8 mouse cellular contexts compared by ENCODE assay signal in genomic region chr4:45819208-45819931, GRCm38 (mm10). TPM values are rescaled to one million over a fixed set of nuclear protein-coding genes. Genes with fewer than 3 reads are reported as not detected.
A peak's percentile ranks its signal among the peaks of the same experiment; 100 is the strongest.
DNase-seq lines count a peak whose midpoint lies in the region; ATAC-seq and TF ChIP-seq lines count a peak whose summit lies in the region.

No protein-coding gene starts in this region.

- H3K4me1 ChIP-seq in kidney, adult 2 months (ENCODE audit: control insufficient read depth, insufficient read depth, low read length) = no peaks in the 10 kb centered on the region
- H3K4me1 ChIP-seq in embryonic facial prominence, embryonic 10.5 days = peaks cover 64% of the 10 kb centered on the region
- peaks cover 42 to 55% of the 10 kb centered on the region in 2 experiments for H3K4me1 ChIP-seq in heart, embryonic 14.5 days (ENCODE audit: control insufficient read depth in 2 of 2, insufficient read depth in 2 of 2, low read length in 2 of 2)

- H3K27me3 ChIP-seq in kidney, adult 2 months (replicated peaks; ENCODE audit: control insufficient read depth, insufficient read depth, low read length) = no peaks in the 10 kb centered on the region
- peaks cover 42% of the 10 kb centered on the region for H3K27me3 ChIP-seq in embryonic facial prominence, embryonic 10.5 days (replicated peaks; ENCODE audit: low read depth, poor library complexity, severe bottlenecking)
- peaks cover 16% of the 10 kb centered on the region; the same call in 1 of the 2 replicates for H3K27me3 ChIP-seq in heart, embryonic 14.5 days (ENCODE audit: control insufficient read depth, insufficient read depth, low read length)

- no peaks in the 10 kb centered on the region for H3K36me3 ChIP-seq in kidney, adult 2 months (ENCODE audit: control insufficient read depth, insufficient read depth, low read length)
- H3K36me3 ChIP-seq in embryonic facial prominence, embryonic 10.5 days (replicated peaks) = no peaks in the 10 kb centered on the region
- H3K36me3 ChIP-seq in heart, embryonic 14.5 days (ENCODE audit: control insufficient read depth, insufficient read depth, low read length) = no peaks in the 10 kb centered on the region

- H3K9ac ChIP-seq in heart, embryonic 14.5 days (ENCODE audit: low read length) = peak overlapping the region; percentile 54

- intact Hi-C loops in left cerebral cortex, postnatal 36 days (cut with DNase I) = loop anchor here (5.0 kb wide), 1 partner anchor 402 kb away; no protein-coding TSS in a partner anchor

- no peak overlapping the region for H3K4me3 ChIP-seq in kidney, adult 2 months (ENCODE audit: insufficient read depth, low read depth, low read length)
- H3K4me3 ChIP-seq in embryonic facial prominence, embryonic 10.5 days = peak overlapping the region; percentile 47
- H3K4me3 ChIP-seq in heart, embryonic 14.5 days (ENCODE audit: control insufficient read depth in 1 of 2, insufficient read depth in 1 of 2, low read depth in 1 of 2, low read length in 2 of 2) = peak overlapping the region; percentile 17 to 21

- 5% methylated on average over 17 of the region's 17 CpGs for WGBS in kidney, adult 2 months
- 2% methylated on average over 17 of the region's 17 CpGs for WGBS in embryonic facial prominence, embryonic 10.5 days
- 2% methylated on average over 17 of the region's 17 CpGs for WGBS in heart, embryonic 14.5 days

- ATAC-seq in heart, embryonic 14.5 days (ENCODE audit: insufficient number of reproducible peaks, insufficient read depth, low FRiP score, low read depth) = peak; percentile 91
- peak; percentile 60; the same call in 1 of the 2 replicates for ATAC-seq in megakaryocyte-erythroid progenitor cell, adult 5-6 weeks (replicated peaks; ENCODE audit: low FRiP score, low TSS enrichment, poor library complexity, severe bottlenecking)

- no peak for TF ChIP-seq CTCF in kidney, adult 2 months (conservative IDR thresholded peaks at IDR 0.05; ENCODE audit: insufficient read depth, insufficient read length, low read depth, low read length)

- H3K4me2 ChIP-seq in heart, embryonic 14.5 days (ENCODE audit: low read length) = peak overlapping the region; percentile 66

- no peak for TF ChIP-seq POLR2A in kidney, adult 2 months (IDR thresholded peaks at IDR 0.05; ENCODE audit: low read depth, low read length)

- H3K9me3 ChIP-seq in embryonic facial prominence, embryonic 10.5 days = no peaks in the 10 kb centered on the region
- H3K9me3 ChIP-seq in heart, embryonic 14.5 days (ENCODE audit: control insufficient read depth, low read length) = no peaks in the 10 kb centered on the region

- no peak overlapping the region for H3K27ac ChIP-seq in kidney, adult 2 months (ENCODE audit: insufficient read depth, low read depth, low read length)
- peak overlapping the region; percentile 81 for H3K27ac ChIP-seq in embryonic facial prominence, embryonic 10.5 days (replicated peaks)
- peak overlapping the region; percentile 98 to 99 for H3K27ac ChIP-seq in heart, embryonic 14.5 days (replicated peaks in 1 of 2; ENCODE audit: control insufficient read depth in 1 of 2, insufficient read depth in 1 of 2, low read depth in 2 of 2, low read length in 2 of 2)

- DNase-seq in kidney, adult 18-20 months = peak; percentile 3
- no peak for DNase-seq in kidney, adult 2 months
- peak; percentile 71 for DNase-seq in embryonic facial prominence, embryonic 10.5 days (ENCODE audit: low spot score)
- peak; percentile 31 to 35 for DNase-seq in left cerebral cortex, postnatal 36 days (ENCODE audit: low spot score in 2 of 2)
- peak; percentile 58 for DNase-seq in telencephalon, adult 2 months (ENCODE audit: low read depth, low spot score)
- no peak for DNase-seq in urinary bladder, adult 2 months (ENCODE audit: low spot score)

RNA-seq across cellular contexts. Expression of gene Igfbpl1, which starts 7.4 kb away (rescaled TPM):
- not detected in 2 replicates for polyA plus RNA-seq in kidney, adult 2 months (2012; rRNA removed)
- 3.9 and 5.4 TPM in 2 replicates for polyA plus RNA-seq in embryonic facial prominence, embryonic 10.5 days (2016; fragmentation: Nextera tagmentation; extraction: Ambion mirVana)
- polyA plus RNA-seq in heart, embryonic 14.5 days (2014; fragmentation: Nextera tagmentation; extraction: Ambion mirVana) = 5.9 TPM in 2 replicates
- total RNA-seq in left cerebral cortex, postnatal 36 days (2021) = 1 to 10 TPM in 1 of 2 experiments, under 1 TPM in 1; 0.67 to 1.0 TPM
- not detected in 2 replicates for total RNA-seq in megakaryocyte-erythroid progenitor cell, adult 5-6 weeks (2014; fragmentation: Nextera tagmentation)
- not detected in 2 replicates for total RNA-seq in megakaryocyte-erythroid progenitor cell, adult 5-6 weeks (2017)
- polyA plus RNA-seq in urinary bladder, adult 2 months (2012; rRNA removed) = 0.03 TPM in 1 of 2 replicates, not detected in the other

RNA-seq across cellular contexts. Expression of gene Aldh1b1, which starts 20.5 kb away (rescaled TPM):
- 4.2 and 5.8 TPM in 2 replicates for polyA plus RNA-seq in kidney, adult 2 months (2012; rRNA removed)
- 5.0 and 5.2 TPM in 2 replicates for polyA plus RNA-seq in embryonic facial prominence, embryonic 10.5 days (2016; fragmentation: Nextera tagmentation; extraction: Ambion mirVana)
- 68.7 and 75.0 TPM in 2 replicates for polyA plus RNA-seq in heart, embryonic 14.5 days (2014; fragmentation: Nextera tagmentation; extraction: Ambion mirVana)
- total RNA-seq in left cerebral cortex, postnatal 36 days (2021) = 1 to 10 TPM; 4.6 to 7.1 TPM
- not detected in 2 replicates for total RNA-seq in megakaryocyte-erythroid progenitor cell, adult 5-6 weeks (2014; fragmentation: Nextera tagmentation)
- 0.75 and 3.8 TPM in 2 replicates for total RNA-seq in megakaryocyte-erythroid progenitor cell, adult 5-6 weeks (2017)
- 22.8 and 28.5 TPM in 2 replicates for polyA plus RNA-seq in urinary bladder, adult 2 months (2012; rRNA removed)

RNA-seq across cellular contexts. Expression of gene Stra6l, which starts 29.1 kb away (rescaled TPM):
- polyA plus RNA-seq in kidney, adult 2 months (2012; rRNA removed) = 6.3 and 9.1 TPM in 2 replicates
- polyA plus RNA-seq in embryonic facial prominence, embryonic 10.5 days (2016; fragmentation: Nextera tagmentation; extraction: Ambion mirVana) = 0.09 and 0.21 TPM in 2 replicates
- 0.11 and 0.16 TPM in 2 replicates for polyA plus RNA-seq in heart, embryonic 14.5 days (2014; fragmentation: Nextera tagmentation; extraction: Ambion mirVana)
- total RNA-seq in left cerebral cortex, postnatal 36 days (2021) = not detected
- total RNA-seq in megakaryocyte-erythroid progenitor cell, adult 5-6 weeks (2014; fragmentation: Nextera tagmentation) = not detected in 2 replicates
- not detected in 2 replicates for total RNA-seq in megakaryocyte-erythroid progenitor cell, adult 5-6 weeks (2017)
- polyA plus RNA-seq in urinary bladder, adult 2 months (2012; rRNA removed) = 0.39 and 0.57 TPM in 2 replicates

Comparison
In these comparisons a context has a peak if more than half of its experiments do, and no peak if none do; other contexts are left out.
1. DNase-seq: peak in kidney, adult 18-20 months (single experiment), embryonic facial prominence, embryonic 10.5 days (single experiment), left cerebral cortex, postnatal 36 days (2 of 2) and telencephalon, adult 2 months (single experiment); none in kidney, adult 2 months (single experiment) and urinary bladder, adult 2 months (single experiment).